Mouse (Mus musculus) mammary gland, adult 2 months (tissue): Measurements from ENCODE around the gene Rps10. TPM values are rescaled to one million over a fixed set of nuclear protein-coding genes. Genes with fewer than 3 reads are reported as not detected.

ENCODE experiments used
- polyA plus RNA-seq: library from polyadenylated mRNA; depleted of rRNA; stranded (reverse); fragments of >200 nt; gene quantifications from 2 replicates; pipeline ENCODE4 v1.2.3, GENCODE M21; 2012; ENCODE audit warnings: low replicate concordance; rRNA removed

The Rps10 gene
- polyA plus RNA-seq = 1,117 and 1,702 TPM in 2 replicates

GRCm38 (mm10) chr17:27636132-27637020 lies at the start of gene Rps10:
Gene Rps10 (minus strand): TSS chr17:27636669.

GRCm38 (mm10) chr17:27655089-27656010 lies 18.9 kb upstream of the Rps10 start, which contains the start of gene Pacsin1:
Gene Pacsin1 (plus strand): TSS chr17:27655509.

DNA sequence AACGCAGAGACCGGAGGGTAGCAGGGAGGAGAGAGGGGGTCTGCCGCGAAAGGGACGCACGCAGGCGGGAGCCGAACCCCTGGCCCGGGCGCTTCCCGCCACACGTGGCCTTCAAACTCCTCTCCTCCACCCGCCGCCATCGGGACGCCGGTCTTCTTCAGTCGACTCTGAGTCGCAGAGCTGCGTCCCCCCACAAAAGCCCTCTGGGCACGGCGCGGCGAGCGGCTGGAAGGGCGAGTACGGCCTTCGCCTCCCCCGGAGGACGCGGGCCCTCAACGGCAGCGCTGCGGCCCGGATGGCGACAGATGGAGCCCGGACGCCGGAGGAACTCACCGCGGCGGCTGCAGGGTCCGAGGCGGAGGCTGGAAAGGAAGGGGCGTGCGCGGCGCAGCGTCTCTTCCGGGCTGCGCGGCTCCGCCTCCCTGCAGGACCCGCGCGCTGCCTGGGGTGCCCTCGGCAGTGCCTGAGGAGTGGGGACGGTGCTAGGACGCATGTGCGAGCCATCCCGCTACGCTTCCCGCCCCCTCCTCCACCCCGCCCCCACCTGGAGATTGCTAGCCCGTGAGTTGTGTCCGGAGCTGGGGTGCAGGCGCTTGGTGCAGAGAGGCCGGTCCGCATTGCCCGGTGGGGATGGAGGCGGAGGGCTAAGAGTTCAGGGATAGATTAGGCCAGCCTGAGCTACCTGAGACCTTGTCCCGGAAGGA lies 1.4 kb downstream of the Rps10 start, which contains the start of gene RPS10-NUDT3:
TSS of gene RPS10-NUDT3 (minus strand) at position 352 of the 704 bp plus-strand sequence.

GRCm38 (mm10) chr17:27623360-27624326 lies 12.8 kb downstream of the Rps10 start, which contains the start of gene Nudt3:
Gene Nudt3 (minus strand): TSS chr17:27623495.

Other genes starting within 250 kb of the Rps10 start
- gene Grm4, start 115.3 kb downstream of the Rps10 start, polyA plus RNA-seq = 0.07 and 0.17 TPM in 2 replicates
- 66.6 and 119 TPM in 2 replicates for gene Hmga1, start 80.2 kb downstream of the Rps10 start, polyA plus RNA-seq
- gene AI413582, start 70.9 kb downstream of the Rps10 start, polyA plus RNA-seq = 60.2 and 75.4 TPM in 2 replicates
- gene Nudt3, start 13.2 kb downstream of the Rps10 start, polyA plus RNA-seq = 53.2 and 81.6 TPM in 2 replicates
- gene RPS10-NUDT3, start 1.4 kb downstream of the Rps10 start, polyA plus RNA-seq = not detected in 2 replicates
- gene Pacsin1, start 18.8 kb upstream of the Rps10 start, polyA plus RNA-seq = 3.1 and 10.5 TPM in 2 replicates
- gene Spdef, start 92.3 kb upstream of the Rps10 start, polyA plus RNA-seq = 7.8 and 11.7 TPM in 2 replicates
- 92.0 and 125 TPM in 2 replicates for gene D17Wsu92e, start 184.0 kb upstream of the Rps10 start, polyA plus RNA-seq
- 63.8 and 148 TPM in 2 replicates for gene Snrpc, start 201.5 kb upstream of the Rps10 start, polyA plus RNA-seq
- 11.7 and 14.0 TPM in 2 replicates for gene Uhrf1bp1, start 219.8 kb upstream of the Rps10 start, polyA plus RNA-seq